In genomic region chr19:5097521-5098362, GRCm38 (mm10) we compare ENCODE assay signal across 7 mouse cellular contexts. TPM values are rescaled to one million over a fixed set of nuclear protein-coding genes. Genes with fewer than 3 reads are reported as not detected.
DNase-seq lines count a peak whose midpoint lies in the region; ATAC-seq and TF ChIP-seq lines count a peak whose summit lies in the region.

No protein-coding gene starts in this region.

- ATAC-seq in lung, embryonic 15.5 days (ENCODE audit: borderline replicate concordance, extremely low read depth, low FRiP score, low TSS enrichment), result 0 out of 2 replicates have a peak, but pooled peaks have one; percentile 3
- 0 out of 2 replicates have a peak, but pooled peaks have one; percentile 10 for ATAC-seq in limb, embryonic 12.5 days (ENCODE audit: insufficient number of reproducible peaks, insufficient read depth, low FRiP score, low TSS enrichment, low read depth)
- ATAC-seq in erythroid progenitor cell, adult 5-6 weeks (replicated peaks; ENCODE audit: low FRiP score, poor library complexity, severe bottlenecking), result no peak

- H3K27me3 ChIP-seq in lung, embryonic 15.5 days, result peaks cover 16% of the 10 kb centered on the region
- H3K27me3 ChIP-seq in limb, embryonic 12.5 days, result no peaks in the 10 kb centered on the region

- peak overlapping the region; percentile 57 for H3K4me3 ChIP-seq in lung, embryonic 15.5 days
- peak overlapping the region; percentile 8; the same call in 1 of the 2 replicates for H3K4me3 ChIP-seq in embryonic fibroblast, embryonic 13.5 days (ENCODE audit: insufficient read depth, low read length)
- peak overlapping the region; percentile 80 for H3K4me3 ChIP-seq in limb, embryonic 12.5 days (replicated peaks)

- peak overlapping the region; percentile 61 for H3K9ac ChIP-seq in lung, embryonic 15.5 days
- peak overlapping the region; percentile 91 for H3K9ac ChIP-seq in limb, embryonic 12.5 days (replicated peaks)

- H3K4me2 ChIP-seq in lung, embryonic 15.5 days, result peak overlapping the region; percentile 100
- peak overlapping the region; percentile 98 for H3K4me2 ChIP-seq in limb, embryonic 12.5 days

- no peak overlapping the region for H3K27ac ChIP-seq in lung, embryonic 15.5 days
- H3K27ac ChIP-seq in embryonic fibroblast, embryonic 13.5 days (ENCODE audit: insufficient read depth, low read length), result no peak overlapping the region
- peak overlapping the region; percentile 72; the same call in 1 of the 2 replicates for H3K27ac ChIP-seq in limb, embryonic 12.5 days

- DNase-seq in lung, postnatal 36 days, result no peak
- peak; percentile 51 for DNase-seq in retina, postnatal 1 day
- DNase-seq in right cerebral cortex, postnatal 25 days, result no peak

- H3K9me3 ChIP-seq in lung, embryonic 15.5 days, result no peaks in the 10 kb centered on the region
- H3K9me3 ChIP-seq in limb, embryonic 12.5 days, result no peaks in the 10 kb centered on the region

- no peak for TF ChIP-seq POLR2A in embryonic fibroblast, embryonic 13.5 days (IDR thresholded peaks at IDR 0.05; ENCODE audit: low read depth, low read length)

- peaks cover 36% of the 10 kb centered on the region for H3K36me3 ChIP-seq in lung, embryonic 15.5 days
- peaks cover 49% of the 10 kb centered on the region for H3K36me3 ChIP-seq in limb, embryonic 12.5 days

- 4% methylated on average over 27 of the region's 31 CpGs for WGBS in lung, embryonic 15.5 days
- 4% methylated on average over 31 of the region's 31 CpGs for WGBS in limb, embryonic 12.5 days

- H3K4me1 ChIP-seq in lung, embryonic 15.5 days, result peaks cover 34% of the 10 kb centered on the region
- H3K4me1 ChIP-seq in embryonic fibroblast, embryonic 13.5 days (ENCODE audit: control insufficient read depth, insufficient read depth, low read length), result peaks cover 2% of the 10 kb centered on the region; the same call in 1 of the 2 replicates
- peaks cover 64% of the 10 kb centered on the region for H3K4me1 ChIP-seq in limb, embryonic 12.5 days (replicated peaks)

- no peak for TF ChIP-seq CTCF in embryonic fibroblast, embryonic 13.5 days (IDR thresholded peaks at IDR 0.05; ENCODE audit: borderline replicate concordance, insufficient read depth, low read length)

RNA-seq across cellular contexts. Expression of gene Cnih2, which starts 0.6 kb away (rescaled TPM):
- 8.6 and 9.0 TPM in 2 replicates for polyA plus RNA-seq in lung, embryonic 15.5 days (2015; fragmentation: Nextera tagmentation; extraction: Ambion mirVana)
- 4.7 and 5.2 TPM in 2 replicates for polyA plus RNA-seq in embryonic fibroblast, embryonic 13.5 days (2011; ENCODE audit: insufficient read length, low read depth, missing spikeins)
- polyA plus RNA-seq in limb, embryonic 12.5 days (2016; fragmentation: Nextera tagmentation; extraction: Ambion mirVana), result 43.0 and 46.3 TPM in 2 replicates
- not detected in 2 replicates for total RNA-seq in erythroid progenitor cell, adult 5-6 weeks (2015; ENCODE audit: low replicate concordance)
- 0.39 TPM in 1 of 2 replicates, not detected in the other for total RNA-seq in erythroid progenitor cell, adult 5-6 weeks (2017; ENCODE audit: low replicate concordance)

RNA-seq across cellular contexts. Expression of gene Rab1b, which starts 9.1 kb away (rescaled TPM):
- 288 and 294 TPM in 2 replicates for polyA plus RNA-seq in lung, embryonic 15.5 days (2015; fragmentation: Nextera tagmentation; extraction: Ambion mirVana)
- 115 and 123 TPM in 2 replicates for polyA plus RNA-seq in embryonic fibroblast, embryonic 13.5 days (2011; ENCODE audit: insufficient read length, low read depth, missing spikeins)
- polyA plus RNA-seq in limb, embryonic 12.5 days (2016; fragmentation: Nextera tagmentation; extraction: Ambion mirVana), result 237 and 239 TPM in 2 replicates
- 12.2 and 13.7 TPM in 2 replicates for total RNA-seq in erythroid progenitor cell, adult 5-6 weeks (2015; ENCODE audit: low replicate concordance)
- total RNA-seq in erythroid progenitor cell, adult 5-6 weeks (2017; ENCODE audit: low replicate concordance), result 20.5 and 23.3 TPM in 2 replicates

RNA-seq across cellular contexts. Expression of gene Yif1a, which starts 9.4 kb away (rescaled TPM):
- 94.5 and 96.8 TPM in 2 replicates for polyA plus RNA-seq in lung, embryonic 15.5 days (2015; fragmentation: Nextera tagmentation; extraction: Ambion mirVana)
- polyA plus RNA-seq in embryonic fibroblast, embryonic 13.5 days (2011; ENCODE audit: insufficient read length, low read depth, missing spikeins), result 94.1 and 96.4 TPM in 2 replicates
- polyA plus RNA-seq in limb, embryonic 12.5 days (2016; fragmentation: Nextera tagmentation; extraction: Ambion mirVana), result 60.7 and 69.4 TPM in 2 replicates
- total RNA-seq in erythroid progenitor cell, adult 5-6 weeks (2015; ENCODE audit: low replicate concordance), result 5.0 and 10.8 TPM in 2 replicates
- 6.2 TPM in 1 of 2 replicates, not detected in the other for total RNA-seq in erythroid progenitor cell, adult 5-6 weeks (2017; ENCODE audit: low replicate concordance)

RNA-seq across cellular contexts. Expression of gene Tmem151a, which starts 12.4 kb away (rescaled TPM):
- 3.4 and 4.6 TPM in 2 replicates for polyA plus RNA-seq in lung, embryonic 15.5 days (2015; fragmentation: Nextera tagmentation; extraction: Ambion mirVana)
- polyA plus RNA-seq in embryonic fibroblast, embryonic 13.5 days (2011; ENCODE audit: insufficient read length, low read depth, missing spikeins), result 6.0 and 7.2 TPM in 2 replicates
- polyA plus RNA-seq in limb, embryonic 12.5 days (2016; fragmentation: Nextera tagmentation; extraction: Ambion mirVana), result 2.3 and 2.8 TPM in 2 replicates
- not detected in 2 replicates for total RNA-seq in erythroid progenitor cell, adult 5-6 weeks (2015; ENCODE audit: low replicate concordance)
- total RNA-seq in erythroid progenitor cell, adult 5-6 weeks (2017; ENCODE audit: low replicate concordance), result not detected in 2 replicates

RNA-seq across cellular contexts. Expression of gene Klc2, which starts 20.6 kb away (rescaled TPM):
- 16.2 and 19.4 TPM in 2 replicates for polyA plus RNA-seq in lung, embryonic 15.5 days (2015; fragmentation: Nextera tagmentation; extraction: Ambion mirVana)
- 20.1 and 24.2 TPM in 2 replicates for polyA plus RNA-seq in embryonic fibroblast, embryonic 13.5 days (2011; ENCODE audit: insufficient read length, low read depth, missing spikeins)
- 28.1 and 32.1 TPM in 2 replicates for polyA plus RNA-seq in limb, embryonic 12.5 days (2016; fragmentation: Nextera tagmentation; extraction: Ambion mirVana)
- total RNA-seq in erythroid progenitor cell, adult 5-6 weeks (2015; ENCODE audit: low replicate concordance), result 10.5 TPM in 1 of 2 replicates, not detected in the other
- 0.90 TPM in 1 of 2 replicates, not detected in the other for total RNA-seq in erythroid progenitor cell, adult 5-6 weeks (2017; ENCODE audit: low replicate concordance)

Comparison
In these comparisons a context has a peak if more than half of its experiments do, and no peak if none do; other contexts are left out.
1. H3K4me3 ChIP-seq: peak in every context shown above with its lines; median percentile 80 in limb, embryonic 12.5 days; 57 in lung, embryonic 15.5 days; 8 in embryonic fibroblast, embryonic 13.5 days.